Mouse (Mus musculus) adrenal gland, postnatal 4 days (tissue): ENCODE data around the gene Zfp580. TPM values are rescaled to one million over a fixed set of nuclear protein-coding genes. Genes with fewer than 3 reads are reported as not detected.

Source experiments
- DNase-seq, 2 experiments: peaks; one replicate each; pipeline ENCODE4 v3.0.0; 2021 to 2022; ENCODE audit warnings: low spot score in 2 of 2, mixed read lengths in 2 of 2
- total RNA-seq, 2 experiments: library from RNA; stranded (reverse); gene quantifications; 2 replicates each; pipeline ENCODE4 v1.2.3; 2021

Zfp580 gene
- total RNA-seq, 2 experiments from 2014 or later = 19.9 to 23.6 TPM

- DNase-seq = no peak
Observed at GRCm38 (mm10) chr7:5033818-5034217, 17.5 kb upstream of the Zfp580 start, which contains the start of gene 4632433K11Rik. TSS of gene 4632433K11Rik (plus strand) at chr7:5034118.

- DNase-seq = no peak
Observed at GRCm38 (mm10) chr7:5035628-5036027, 15.7 kb upstream of the Zfp580 start.

- no peak for DNase-seq
Observed at GRCm38 (mm10) chr7:5036136-5036535, 15.2 kb upstream of the Zfp580 start.

DNA sequence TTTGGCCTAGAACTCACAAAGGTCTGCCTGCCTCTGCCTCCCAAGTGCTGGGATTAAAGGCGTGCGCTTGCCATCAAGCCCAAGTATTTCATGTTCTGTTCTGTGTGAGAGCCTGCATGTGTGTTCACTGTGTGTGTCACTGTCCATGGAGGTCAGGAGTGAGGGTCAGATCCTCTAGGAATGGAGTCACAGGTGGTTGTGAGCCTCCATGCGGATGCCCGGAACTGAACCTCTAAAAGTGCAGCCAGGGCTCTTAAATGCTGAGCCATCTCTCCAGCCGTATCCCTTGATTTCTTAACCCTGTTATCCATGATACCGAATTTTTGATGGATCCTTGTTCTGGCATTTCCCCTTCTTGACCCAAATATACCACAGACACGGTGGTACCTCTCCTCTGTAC lies 14.3 kb upstream of the Zfp580 start:
- no peak for DNase-seq

DNA sequence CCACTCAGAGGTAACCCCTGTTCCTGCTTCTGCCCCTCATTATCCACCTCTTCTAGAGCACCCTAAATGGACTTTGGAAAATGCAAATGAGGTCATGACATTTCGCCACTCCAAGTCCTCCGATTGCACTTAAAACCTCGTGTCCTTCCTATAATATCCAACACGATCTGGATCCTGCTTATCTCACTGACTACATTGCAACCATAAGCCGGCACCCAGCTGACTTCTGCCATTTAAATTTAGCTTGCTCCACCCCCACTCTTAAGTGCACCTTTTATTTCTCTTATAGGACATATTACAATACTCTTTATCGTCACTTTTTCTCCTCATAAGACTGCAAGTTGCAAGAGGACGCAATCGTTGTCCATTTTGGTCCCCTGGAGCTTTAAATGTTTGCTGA lies 13.9 kb upstream of the Zfp580 start:
- no peak for DNase-seq

DNA sequence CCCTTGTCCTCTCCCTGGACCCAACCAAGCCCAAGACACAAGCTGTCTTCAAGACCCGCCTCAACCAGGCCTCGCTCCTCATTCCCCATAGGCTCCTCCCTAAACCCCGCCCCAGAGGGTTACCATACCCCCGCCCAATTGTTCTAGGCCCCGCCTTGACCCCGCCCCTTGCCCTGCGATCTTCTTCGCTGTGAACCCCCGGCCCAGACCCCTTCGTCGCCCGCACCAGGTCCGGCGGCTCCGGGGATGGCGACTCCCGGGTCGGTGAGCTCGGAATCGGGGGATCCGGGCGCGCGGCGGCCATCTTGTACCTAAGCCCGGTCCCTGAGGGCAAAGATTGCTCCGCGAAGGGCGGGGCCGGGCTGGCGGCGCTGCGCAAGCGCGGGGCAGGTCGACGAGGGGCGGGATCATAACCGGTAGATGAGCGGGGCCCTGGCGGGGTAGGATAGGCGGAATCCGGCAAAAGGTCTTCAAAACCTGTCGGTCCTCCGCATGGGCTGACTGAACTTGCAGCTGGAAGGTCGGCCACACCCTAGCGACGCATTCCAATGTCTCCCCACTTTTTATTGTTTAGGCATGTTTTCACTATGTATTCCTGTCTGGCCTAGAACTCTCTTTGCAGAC lies 13.1 kb upstream of the Zfp580 start, which contains the start of gene Zfp784:
Gene Zfp784, minus strand, starts transcription at position 338 of the 624 bp plus-strand sequence.
- peak; percentile 89 for DNase-seq

- no peak for DNase-seq
Observed at GRCm38 (mm10) chr7:5038940-5039339, 12.4 kb upstream of the Zfp580 start.

GRCm38 (mm10) chr7:5044981-5045380 lies 6.4 kb upstream of the Zfp580 start:
- DNase-seq = no peak

- no peak for DNase-seq
Observed at GRCm38 (mm10) chr7:5046112-5046511, 5.2 kb upstream of the Zfp580 start.

DNA sequence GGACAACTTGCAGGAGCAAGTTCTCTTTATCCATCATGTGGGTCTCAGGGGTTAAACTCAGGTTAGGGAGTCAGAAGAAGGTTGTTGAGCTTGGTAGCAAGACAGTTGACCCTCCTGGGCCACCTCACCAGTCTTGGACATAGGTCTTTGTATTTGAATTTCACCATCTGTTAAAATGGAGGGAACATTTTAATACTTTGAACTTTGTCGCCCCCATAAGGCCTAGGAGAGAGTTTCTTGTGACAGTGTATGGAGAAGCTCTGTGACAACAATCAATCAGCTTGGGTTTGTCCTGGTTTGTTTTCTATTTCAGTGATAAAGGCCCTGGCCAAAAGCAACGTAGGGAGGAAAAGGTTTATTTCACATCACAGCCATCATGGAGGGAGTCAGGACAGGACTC lies 4.0 kb upstream of the Zfp580 start:
- DNase-seq = no peak

GRCm38 (mm10) chr7:5052438-5052837 lies 1.1 kb downstream of the Zfp580 start:
- DNase-seq = no peak

DNA sequence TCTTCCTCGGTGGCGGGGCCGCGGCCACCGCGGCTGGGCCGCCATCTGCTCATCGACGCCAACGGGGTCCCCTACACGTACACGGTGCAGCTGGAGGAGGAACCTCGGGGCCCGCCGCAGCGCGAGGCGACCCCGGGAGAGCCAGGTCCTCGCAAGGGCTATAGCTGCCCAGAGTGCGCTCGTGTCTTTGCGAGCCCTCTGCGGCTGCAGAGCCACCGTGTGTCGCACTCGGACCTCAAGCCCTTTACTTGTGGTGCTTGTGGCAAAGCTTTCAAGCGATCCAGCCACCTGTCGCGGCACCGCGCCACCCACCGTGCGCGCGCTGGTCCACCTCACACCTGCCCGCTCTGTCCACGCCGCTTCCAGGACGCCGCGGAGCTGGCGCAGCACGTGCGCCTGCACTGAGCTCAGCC lies 1.6 kb downstream of the Zfp580 start:
- DNase-seq = no peak

- no peak for DNase-seq
Observed at GRCm38 (mm10) chr7:5053456-5054179, 2.3 kb downstream of the Zfp580 start.

GRCm38 (mm10) chr7:5056651-5057263 lies 5.4 kb downstream of the Zfp580 start:
- no peak for DNase-seq

DNA sequence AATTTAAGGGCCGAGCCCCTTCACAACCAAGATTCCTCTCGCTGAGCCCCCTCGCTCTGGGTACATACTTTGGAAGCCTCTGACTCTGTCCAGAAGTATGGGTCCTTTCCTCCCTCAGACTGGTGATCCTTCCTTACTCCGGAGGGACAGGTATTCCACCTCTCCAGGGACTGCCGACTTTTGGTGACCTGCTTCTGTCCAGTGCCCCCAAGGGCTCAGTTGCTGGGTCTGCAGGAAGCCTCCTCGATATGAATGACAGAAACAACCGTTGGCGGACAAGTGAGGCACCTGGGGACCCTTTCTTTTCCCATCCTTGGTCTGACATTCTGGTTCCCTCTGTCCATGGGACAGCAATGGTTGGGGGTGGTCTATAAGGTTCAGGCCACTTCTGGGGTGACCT lies 6.0 kb downstream of the Zfp580 start:
- DNase-seq = no peak

GRCm38 (mm10) chr7:5057804-5058203 lies 6.5 kb downstream of the Zfp580 start:
- DNase-seq = no peak

DNA sequence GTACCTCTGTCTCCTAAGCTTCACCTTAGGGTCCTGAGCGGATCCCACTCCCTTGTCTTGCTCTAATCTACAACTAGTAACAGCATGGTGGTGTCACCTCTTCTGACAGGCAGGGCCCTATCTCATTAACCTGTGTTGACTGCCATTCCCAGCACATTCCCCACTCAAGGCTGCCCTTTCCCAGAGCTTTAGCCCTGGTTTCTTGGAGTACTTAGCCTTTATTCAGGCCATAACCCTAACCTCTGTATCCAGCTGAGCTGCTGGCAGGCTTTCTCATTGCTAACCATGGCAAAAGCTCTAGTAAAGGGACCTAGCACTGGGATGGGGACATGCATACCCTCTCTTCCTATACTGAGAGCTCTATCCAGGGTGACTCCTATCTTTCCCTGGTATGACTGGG lies 7.3 kb downstream of the Zfp580 start:
- DNase-seq = no peak

GRCm38 (mm10) chr7:5059421-5059820 lies 8.1 kb downstream of the Zfp580 start:
- DNase-seq = no peak

GRCm38 (mm10) chr7:5060239-5060731 lies 8.9 kb downstream of the Zfp580 start:
- DNase-seq = peak in 1 of 2 experiments; percentile 47

GRCm38 (mm10) chr7:5060944-5061773 lies 9.8 kb downstream of the Zfp580 start:
- peak; percentile 92 to 95 for DNase-seq

DNA sequence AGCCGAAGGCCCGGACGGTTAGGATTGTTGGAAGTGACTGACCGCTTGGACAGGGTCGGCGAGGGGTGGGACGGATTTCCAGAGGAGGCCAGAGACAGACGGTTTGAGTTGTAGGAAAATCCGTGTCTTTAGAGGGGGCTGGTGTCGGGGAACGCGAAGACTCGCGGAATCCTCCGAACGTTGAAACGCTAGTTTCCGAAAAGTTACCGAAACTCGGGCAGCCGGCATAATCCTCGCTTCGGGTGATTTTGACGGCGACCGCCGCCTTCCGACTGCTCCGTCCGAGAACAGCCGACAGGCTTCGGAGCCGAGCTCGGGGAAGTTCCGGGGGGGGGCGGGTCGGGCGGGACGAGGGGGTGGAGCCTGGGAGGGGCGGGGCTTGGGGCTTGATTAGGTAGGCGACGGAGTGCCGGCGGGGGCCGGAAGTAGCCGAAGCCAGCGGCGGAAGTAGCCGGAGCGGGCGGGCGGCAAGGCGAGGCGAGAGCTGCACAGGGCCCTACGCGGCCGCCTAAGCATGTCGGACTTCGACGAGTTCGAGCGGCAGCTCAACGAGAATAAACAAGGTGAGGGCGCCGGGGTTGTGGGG lies 10.5 kb downstream of the Zfp580 start, which contains the start of gene U2af2:
Gene U2af2, plus strand, starts transcription at position 370 of the 586 bp plus-strand sequence.
- peak; percentile 89 for DNase-seq
